Mouse (Mus musculus) gonadal fat pad, adult 2 months (tissue): ENCODE results near the gene Lcp1. TPM values are rescaled to one million over a fixed set of nuclear protein-coding genes. Genes with fewer than 3 reads are reported as not detected.

ENCODE experiments used
- DNase-seq: peaks from one replicate; pipeline ENCODE4 v3.0.0-alpha.2; 2012; ENCODE audit warnings: low read depth
- polyA plus RNA-seq: library from polyadenylated mRNA; depleted of rRNA; stranded (reverse); fragments of >200 nt; gene quantifications from 2 replicates; pipeline ENCODE4 v1.2.3, GENCODE M21; 2012

Lcp1 gene
- polyA plus RNA-seq, 1 experiment, result 56.0 TPM

- DNase-seq, result no peak
Measured at GRCm38 (mm10) chr14:75176425-75177045, 45.6 kb downstream of the Lcp1 start.

- DNase-seq, result no peak
Measured at GRCm38 (mm10) chr14:75177400-75177799, 46.5 kb downstream of the Lcp1 start.

GRCm38 (mm10) chr14:75178384-75178793, 47.5 kb downstream of the Lcp1 start:
- no peak for DNase-seq

- DNase-seq, result no peak
Measured at GRCm38 (mm10) chr14:75178801-75179211, 47.9 kb downstream of the Lcp1 start.

- DNase-seq, result no peak
Measured at GRCm38 (mm10) chr14:75179255-75179963, 48.5 kb downstream of the Lcp1 start.

- DNase-seq, result no peak
Measured at GRCm38 (mm10) chr14:75180551-75180978, 49.7 kb downstream of the Lcp1 start.

GRCm38 (mm10) chr14:75181062-75181935, 50.4 kb downstream of the Lcp1 start:
- no peak for DNase-seq

- DNase-seq, result no peak
Measured at GRCm38 (mm10) chr14:75182378-75182777, 51.5 kb downstream of the Lcp1 start.

- no peak for DNase-seq
Measured at GRCm38 (mm10) chr14:75182831-75183230, 51.9 kb downstream of the Lcp1 start.

GRCm38 (mm10) chr14:75184069-75184790, 53.3 kb downstream of the Lcp1 start:
- no peak for DNase-seq

- no peak for DNase-seq
Measured at GRCm38 (mm10) chr14:75185796-75186594, 55.1 kb downstream of the Lcp1 start.

- no peak for DNase-seq
Measured at GRCm38 (mm10) chr14:75186858-75187415, 56.0 kb downstream of the Lcp1 start.

- DNase-seq, result no peak
Measured at GRCm38 (mm10) chr14:75188521-75188920, 57.6 kb downstream of the Lcp1 start.

- no peak for DNase-seq
Measured at GRCm38 (mm10) chr14:75189031-75189430, 58.1 kb downstream of the Lcp1 start.

- no peak for DNase-seq
Measured at GRCm38 (mm10) chr14:75190683-75191082, 59.8 kb downstream of the Lcp1 start.

GRCm38 (mm10) chr14:75192427-75192826, 61.5 kb downstream of the Lcp1 start:
- no peak for DNase-seq

- no peak for DNase-seq
Measured at GRCm38 (mm10) chr14:75192858-75193257, 62.0 kb downstream of the Lcp1 start.

- DNase-seq, result no peak
Measured at GRCm38 (mm10) chr14:75195530-75195929, 64.6 kb downstream of the Lcp1 start.

GRCm38 (mm10) chr14:75197027-75197426, 66.1 kb downstream of the Lcp1 start:
- DNase-seq, result no peak

GRCm38 (mm10) chr14:75197660-75198059, 66.8 kb downstream of the Lcp1 start:
- DNase-seq, result no peak
